Mouse (Mus musculus): ENCODE measurements around the gene Zdhhc5.

Gene Zdhhc5

DNA sequence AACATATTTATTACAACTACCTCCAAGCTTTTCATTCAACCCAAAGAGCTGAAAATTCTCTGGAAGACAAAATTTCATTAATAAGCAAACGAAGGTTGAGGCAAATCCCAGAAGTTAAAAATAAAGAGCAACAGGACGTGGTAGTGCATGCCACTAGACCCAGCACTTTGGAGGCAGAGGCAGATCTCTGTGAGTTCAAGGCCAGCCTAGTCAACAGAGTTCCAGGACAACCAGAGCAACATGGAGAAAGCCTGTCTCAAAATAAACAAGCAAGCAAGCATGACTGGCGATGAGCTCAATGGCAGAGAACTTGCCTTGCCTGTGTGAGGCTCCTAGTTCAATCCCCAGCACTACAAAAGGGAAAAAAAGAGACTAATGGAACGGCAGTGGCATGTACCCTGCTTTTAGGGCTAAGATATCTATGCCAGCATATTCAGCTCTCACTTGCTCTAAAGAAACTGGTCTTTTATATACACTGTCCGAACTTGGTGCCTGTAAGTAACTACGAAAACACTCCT, 67.9 kb downstream of the Zdhhc5 start:
- no peak for DNase-seq (ENCODE audit: low spot score in 2 of 2)

GRCm38 (mm10) chr2:84646138-84646537, 68.8 kb downstream of the Zdhhc5 start:
- DNase-seq (ENCODE audit: low spot score in 2 of 2), result no peak

- no peak for DNase-seq (ENCODE audit: low spot score in 2 of 2)
These were observed 74.1 kb downstream of the Zdhhc5 start for GRCm38 (mm10) chr2:84640833-84641232.

- DNase-seq (ENCODE audit: low spot score in 2 of 2), result no peak
These were observed 76.4 kb downstream of the Zdhhc5 start for GRCm38 (mm10) chr2:84638428-84639220.
